10 mouse cellular contexts compared by ENCODE assay signal in genomic region chr4:59439960-59440359, GRCm38 (mm10). TPM values are rescaled to one million over a fixed set of nuclear protein-coding genes. Genes with fewer than 3 reads are reported as not detected.
DNase-seq lines count a peak whose midpoint lies in the region; ATAC-seq lines count a peak whose summit lies in the region.
"Had no signal": no experiment of that assay in that cellular context is flagged by ENCODE, and none has a peak within 500 bp of the region (broad histone marks: within the 10 kb centered on the region; RNA-seq: fewer than 3 reads in every experiment).

No protein-coding gene starts in this region.

- H3K4me2 ChIP-seq in midbrain, embryonic 11.5 days = no peak overlapping the region
- no peak overlapping the region for H3K4me2 ChIP-seq in midbrain, embryonic 13.5 days (replicated peaks)
- peak overlapping the region; percentile 98 for H3K4me2 ChIP-seq in liver, embryonic 13.5 days
- H3K4me2 ChIP-seq in stomach, embryonic 16.5 days (ENCODE audit: low read depth, low read length) = no peak overlapping the region
- H3K4me2 ChIP-seq in forebrain, embryonic 15.5 days (replicated peaks) = no peak overlapping the region
- no peak overlapping the region for H3K4me2 ChIP-seq in forebrain, embryonic 14.5 days (ENCODE audit: low read length)
- H3K4me2 ChIP-seq: forebrain, embryonic 12.5 days; limb, embryonic 12.5 days had no signal

- DNase-seq in midbrain, embryonic 11.5 days (ENCODE audit: low spot score, missing footprints) = peak; percentile 73
- DNase-seq in liver, embryonic 13.5 days = peak; percentile 57
- no peak for DNase-seq in forebrain, embryonic 14.5 days (ENCODE audit: low spot score)
- DNase-seq: cerebellum, adult 11-12 months had no signal

- H3K27me3 ChIP-seq in midbrain, embryonic 11.5 days (ENCODE audit: control insufficient read depth, insufficient read depth, low read length) = peaks cover 25% of the 10 kb centered on the region
- H3K27me3 ChIP-seq in midbrain, embryonic 13.5 days = peaks cover 42% of the 10 kb centered on the region
- H3K27me3 ChIP-seq in liver, embryonic 13.5 days = no peaks in the 10 kb centered on the region
- H3K27me3 ChIP-seq in stomach, embryonic 16.5 days (ENCODE audit: control insufficient read depth, insufficient read depth, low read length) = no peaks in the 10 kb centered on the region
- H3K27me3 ChIP-seq in forebrain, embryonic 15.5 days = peaks cover 33% of the 10 kb centered on the region
- peaks cover 18% of the 10 kb centered on the region for H3K27me3 ChIP-seq in forebrain, embryonic 14.5 days (replicated peaks; ENCODE audit: control insufficient read depth, insufficient read depth, low read length)

- peaks cover 3% of the 10 kb centered on the region; the same call in 1 of the 2 replicates for H3K9me3 ChIP-seq in midbrain, embryonic 11.5 days (ENCODE audit: control insufficient read depth, low read length)
- no peaks in the 10 kb centered on the region for H3K9me3 ChIP-seq in midbrain, embryonic 13.5 days
- H3K9me3 ChIP-seq in liver, embryonic 13.5 days (replicated peaks) = no peaks in the 10 kb centered on the region
- H3K9me3 ChIP-seq in stomach, embryonic 16.5 days (replicated peaks; ENCODE audit: control insufficient read depth, low read length) = no peaks in the 10 kb centered on the region
- no peaks in the 10 kb centered on the region for H3K9me3 ChIP-seq in forebrain, embryonic 15.5 days
- H3K9me3 ChIP-seq in forebrain, embryonic 14.5 days (replicated peaks; ENCODE audit: control insufficient read depth, low read length) = no peaks in the 10 kb centered on the region
- H3K9me3 ChIP-seq: forebrain, embryonic 12.5 days; limb, embryonic 12.5 days had no signal

- H3K27ac ChIP-seq in midbrain, embryonic 11.5 days (ENCODE audit: low read depth, low read length) = no peak overlapping the region
- no peak overlapping the region for H3K27ac ChIP-seq in midbrain, embryonic 13.5 days
- peak overlapping the region; percentile 90 for H3K27ac ChIP-seq in liver, embryonic 13.5 days
- H3K27ac ChIP-seq in stomach, embryonic 16.5 days (ENCODE audit: low read length) = peak overlapping the region; percentile 46
- H3K27ac ChIP-seq in forebrain, embryonic 15.5 days (replicated peaks) = no peak overlapping the region
- no peak overlapping the region for H3K27ac ChIP-seq in forebrain, embryonic 14.5 days (ENCODE audit: low read depth, low read length)
- H3K27ac ChIP-seq: forebrain, embryonic 12.5 days; limb, embryonic 12.5 days had no signal

- no peak overlapping the region for H3K4me3 ChIP-seq in midbrain, embryonic 11.5 days (ENCODE audit: low read depth, low read length)
- no peak overlapping the region for H3K4me3 ChIP-seq in midbrain, embryonic 13.5 days (replicated peaks)
- H3K4me3 ChIP-seq in liver, embryonic 13.5 days (replicated peaks) = no peak overlapping the region
- H3K4me3 ChIP-seq in stomach, embryonic 16.5 days (replicated peaks; ENCODE audit: low read length) = no peak overlapping the region
- H3K4me3 ChIP-seq in forebrain, embryonic 15.5 days = no peak overlapping the region
- no peak overlapping the region for H3K4me3 ChIP-seq in forebrain, embryonic 14.5 days (ENCODE audit: low read depth, low read length)
- H3K4me3 ChIP-seq: forebrain, embryonic 12.5 days; limb, embryonic 12.5 days had no signal

- peaks cover 3% of the 10 kb centered on the region; the same call in 1 of the 2 replicates for H3K4me1 ChIP-seq in midbrain, embryonic 11.5 days (ENCODE audit: control insufficient read depth, insufficient read depth, low read length)
- peaks cover 11% of the 10 kb centered on the region for H3K4me1 ChIP-seq in midbrain, embryonic 13.5 days (replicated peaks)
- peaks cover 72% of the 10 kb centered on the region for H3K4me1 ChIP-seq in liver, embryonic 13.5 days (replicated peaks)
- peaks cover 18% of the 10 kb centered on the region for H3K4me1 ChIP-seq in stomach, embryonic 16.5 days (ENCODE audit: control insufficient read depth, insufficient read depth, low read length)
- peaks cover 11% of the 10 kb centered on the region; the same call in 1 of the 2 replicates for H3K4me1 ChIP-seq in forebrain, embryonic 15.5 days
- H3K4me1 ChIP-seq in forebrain, embryonic 14.5 days (ENCODE audit: control insufficient read depth, insufficient read depth, low read length) = no peaks in the 10 kb centered on the region

- ATAC-seq in midbrain, embryonic 11.5 days (ENCODE audit: low FRiP score) = no peak
- no peak for ATAC-seq in midbrain, embryonic 13.5 days
- peak; percentile 43; the same call in 1 of the 2 replicates for ATAC-seq in erythroid progenitor cell, adult 5-6 weeks (replicated peaks; ENCODE audit: low FRiP score, poor library complexity, severe bottlenecking)
- ATAC-seq in liver, embryonic 13.5 days (ENCODE audit: low read depth) = peak; percentile 76
- ATAC-seq in stomach, embryonic 16.5 days (ENCODE audit: insufficient read depth, low FRiP score) = peak; percentile 48; the same call in 1 of the 2 replicates
- no peak for ATAC-seq in forebrain, embryonic 15.5 days (replicated peaks)
- ATAC-seq in forebrain, embryonic 14.5 days = no peak

- 41% methylated on average over 2 of the region's 2 CpGs for WGBS in midbrain, embryonic 11.5 days
- WGBS in midbrain, embryonic 13.5 days = 56% methylated on average over 2 of the region's 2 CpGs
- 3% methylated on average over 2 of the region's 2 CpGs for WGBS in liver, embryonic 13.5 days (ENCODE audit: insufficient replicate concordance)
- WGBS in stomach, embryonic 16.5 days = 59% methylated on average over 2 of the region's 2 CpGs
- WGBS in forebrain, embryonic 15.5 days = 62% methylated on average over 2 of the region's 2 CpGs
- 63% methylated on average over 2 of the region's 2 CpGs for WGBS in forebrain, embryonic 14.5 days

- H3K36me3 ChIP-seq in midbrain, embryonic 11.5 days (ENCODE audit: control insufficient read depth, insufficient read depth, low read length) = no peaks in the 10 kb centered on the region
- no peaks in the 10 kb centered on the region for H3K36me3 ChIP-seq in midbrain, embryonic 13.5 days
- no peaks in the 10 kb centered on the region for H3K36me3 ChIP-seq in liver, embryonic 13.5 days
- no peaks in the 10 kb centered on the region for H3K36me3 ChIP-seq in stomach, embryonic 16.5 days (ENCODE audit: control insufficient read depth, insufficient read depth, low read length)
- H3K36me3 ChIP-seq in forebrain, embryonic 15.5 days = no peaks in the 10 kb centered on the region
- H3K36me3 ChIP-seq in forebrain, embryonic 14.5 days (ENCODE audit: control insufficient read depth, insufficient read depth, low read length) = no peaks in the 10 kb centered on the region
- H3K36me3 ChIP-seq: forebrain, embryonic 12.5 days; limb, embryonic 12.5 days had no signal

- H3K9ac ChIP-seq in midbrain, embryonic 11.5 days (ENCODE audit: low read length) = no peak overlapping the region
- H3K9ac ChIP-seq in midbrain, embryonic 13.5 days (replicated peaks) = no peak overlapping the region
- peak overlapping the region; percentile 42; the same call in 1 of the 2 replicates for H3K9ac ChIP-seq in liver, embryonic 13.5 days
- H3K9ac ChIP-seq in stomach, embryonic 16.5 days (ENCODE audit: low read length) = no peak overlapping the region
- no peak overlapping the region for H3K9ac ChIP-seq in forebrain, embryonic 15.5 days (replicated peaks)
- no peak overlapping the region for H3K9ac ChIP-seq in forebrain, embryonic 14.5 days (ENCODE audit: low read length)
- H3K9ac ChIP-seq: forebrain, embryonic 12.5 days; limb, embryonic 12.5 days had no signal

RNA-seq across cellular contexts. Expression of gene Susd1, which starts 1.5 kb away (rescaled TPM):
- 1.0 and 1.5 TPM in 2 replicates for polyA plus RNA-seq in midbrain, embryonic 11.5 days (2014; fragmentation: Nextera tagmentation; extraction: Ambion mirVana)
- polyA plus RNA-seq in midbrain, embryonic 13.5 days (2015; fragmentation: Nextera tagmentation; extraction: Ambion mirVana) = 1.1 and 1.4 TPM in 2 replicates
- 17.7 and 42.8 TPM in 2 replicates for total RNA-seq in erythroid progenitor cell, adult 5-6 weeks (2015; ENCODE audit: low replicate concordance)
- 23.1 and 24.7 TPM in 2 replicates for total RNA-seq in erythroid progenitor cell, adult 5-6 weeks (2017; ENCODE audit: low replicate concordance)
- polyA plus RNA-seq in liver, embryonic 13.5 days (2015; fragmentation: Nextera tagmentation; extraction: Ambion mirVana) = 11.2 and 13.5 TPM in 2 replicates
- polyA plus RNA-seq in stomach, embryonic 16.5 days (2015; fragmentation: Nextera tagmentation; extraction: Ambion mirVana) = 8.3 and 11.8 TPM in 2 replicates
- polyA plus RNA-seq in forebrain, embryonic 15.5 days (2015; fragmentation: Nextera tagmentation; extraction: Ambion mirVana) = 0.90 and 0.91 TPM in 2 replicates
- polyA plus RNA-seq in forebrain, embryonic 14.5 days (2014; fragmentation: Nextera tagmentation; extraction: Ambion mirVana) = 0.66 and 0.70 TPM in 2 replicates

Comparison
In these comparisons a context has a peak if more than half of its experiments do, and no peak if none do; other contexts are left out.
1. ATAC-seq: peak in erythroid progenitor cell, adult 5-6 weeks (single experiment), liver, embryonic 13.5 days (single experiment) and stomach, embryonic 16.5 days (single experiment); none in midbrain, embryonic 11.5 days (single experiment), midbrain, embryonic 13.5 days (single experiment), forebrain, embryonic 15.5 days (single experiment) and forebrain, embryonic 14.5 days (single experiment).
2. H3K27ac ChIP-seq: peak in liver, embryonic 13.5 days (single experiment) and stomach, embryonic 16.5 days (single experiment); none in midbrain, embryonic 11.5 days (single experiment), midbrain, embryonic 13.5 days (single experiment), forebrain, embryonic 15.5 days (single experiment) and forebrain, embryonic 14.5 days (single experiment).